Comparison of ENCODE assay signal across 31 mouse cellular contexts in genomic region chr5:21651885-21652612, GRCm38 (mm10). TPM values are rescaled to one million over a fixed set of nuclear protein-coding genes. Genes with fewer than 3 reads are reported as not detected.
DNase-seq lines count a peak whose midpoint lies in the region; ATAC-seq and TF ChIP-seq lines count a peak whose summit lies in the region.
"Had no signal": no experiment of that assay in that cellular context is flagged by ENCODE, and none has a peak within 500 bp of the region (broad histone marks: within the 10 kb centered on the region; RNA-seq: fewer than 3 reads in every experiment).

No protein-coding gene starts in this region.

- H3K27ac ChIP-seq in limb, embryonic 11.5 days (replicated peaks; ENCODE audit: low read depth, low read length), result no peak overlapping the region
- H3K27ac ChIP-seq in limb, embryonic 10.5 days, result no peak overlapping the region
- H3K27ac ChIP-seq in limb, embryonic 12.5 days, result no peak overlapping the region
- no peak overlapping the region for H3K27ac ChIP-seq in gastrocnemius, adult 2 months
- H3K27ac ChIP-seq: forebrain, embryonic 13.5 days; hindbrain, embryonic 10.5 days; hindbrain, postnatal 0 days; intestine, embryonic 15.5 days; liver, embryonic 13.5 days; lung, embryonic 15.5 days; macrophage; midbrain, embryonic 15.5 days; neural tube, embryonic 15.5 days; stomach, embryonic 15.5 days had no signal

- peak; percentile 81 for ATAC-seq in limb, embryonic 11.5 days (ENCODE audit: insufficient number of reproducible peaks, low FRiP score, low TSS enrichment, low read depth)
- ATAC-seq in limb, embryonic 12.5 days (ENCODE audit: insufficient number of reproducible peaks, insufficient read depth, low FRiP score, low TSS enrichment, low read depth), result peak; percentile 80
- ATAC-seq: forebrain, embryonic 13.5 days; hindbrain, postnatal 0 days; intestine, embryonic 15.5 days; midbrain, embryonic 15.5 days had no signal

- no peaks in the 10 kb centered on the region for H3K9me3 ChIP-seq in limb, embryonic 11.5 days (ENCODE audit: control insufficient read depth, low read length)
- no peaks in the 10 kb centered on the region for H3K9me3 ChIP-seq in limb, embryonic 10.5 days (replicated peaks)
- H3K9me3 ChIP-seq in limb, embryonic 12.5 days, result no peaks in the 10 kb centered on the region
- H3K9me3 ChIP-seq: forebrain, embryonic 13.5 days; hindbrain, embryonic 10.5 days; intestine, embryonic 15.5 days; liver, embryonic 13.5 days; lung, embryonic 15.5 days; midbrain, embryonic 15.5 days; neural tube, embryonic 15.5 days; stomach, embryonic 15.5 days had no signal

- H3K36me3 ChIP-seq in limb, embryonic 11.5 days (ENCODE audit: control insufficient read depth, insufficient read depth, low read length), result peaks cover 21% of the 10 kb centered on the region; the same call in 1 of the 2 replicates
- peaks cover 82% of the 10 kb centered on the region for H3K36me3 ChIP-seq in limb, embryonic 10.5 days
- peaks cover 77% of the 10 kb centered on the region for H3K36me3 ChIP-seq in limb, embryonic 12.5 days

- no peak overlapping the region for H3K4me2 ChIP-seq in limb, embryonic 11.5 days (ENCODE audit: low read depth, severe bottlenecking)
- H3K4me2 ChIP-seq in limb, embryonic 12.5 days, result no peak overlapping the region
- H3K4me2 ChIP-seq: forebrain, embryonic 13.5 days; intestine, embryonic 15.5 days; liver, embryonic 13.5 days; lung, embryonic 15.5 days; midbrain, embryonic 15.5 days; neural tube, embryonic 15.5 days; stomach, embryonic 15.5 days had no signal

- no peak overlapping the region for H3K4me3 ChIP-seq in limb, embryonic 11.5 days (ENCODE audit: low read depth, low read length)
- H3K4me3 ChIP-seq in limb, embryonic 10.5 days, result no peak overlapping the region
- H3K4me3 ChIP-seq in limb, embryonic 12.5 days (replicated peaks), result no peak overlapping the region
- H3K4me3 ChIP-seq in gastrocnemius, adult 2 months, result no peak overlapping the region
- H3K4me3 ChIP-seq: erythroblast, embryonic 14.5 days; forebrain, embryonic 13.5 days; hindbrain, embryonic 10.5 days; intestine, embryonic 15.5 days; liver, embryonic 13.5 days; lung, embryonic 15.5 days; midbrain, embryonic 15.5 days; neural tube, embryonic 15.5 days; stomach, embryonic 15.5 days had no signal

- DNase-seq in heart, adult 11 months, result peak; percentile 35
- DNase-seq in heart, postnatal 25 days (ENCODE audit: low spot score), result no peak
- DNase-seq in limb, embryonic 11.5 days (ENCODE audit: low spot score), result peak; percentile 41
- DNase-seq in limb, embryonic 10.5 days (ENCODE audit: low spot score), result no peak
- DNase-seq in ES-CJ7 (ENCODE audit: low read depth, low spot score) (peak; percentile 53), liver (no peak)
- no peak for DNase-seq in gastrocnemius, adult 2 months
- DNase-seq: adrenal gland, adult 8-10 months; cerebellum, adult 2 months; cerebellum, postnatal 14 days; gastrocnemius, postnatal 14 days; kidney, adult 2 months; kidney, postnatal 36 days; left cerebral cortex, postnatal 4 days; liver, embryonic 13.5 days; retina, postnatal 1 day; right cerebral cortex, postnatal 14 days; thymus, postnatal 14 days had no signal

- no peak for TF ChIP-seq CTCF in gastrocnemius, adult 2 months (IDR thresholded peaks at IDR 0.05)

- intact Hi-C loops in heart, postnatal 25 days (cut with DNase I), result no loop called here
- intact Hi-C loops in gastrocnemius, adult 2 months (cut with DNase I), result no loop called here

- H3K27me3 ChIP-seq in limb, embryonic 11.5 days (ENCODE audit: control insufficient read depth, insufficient read depth, low read length), result no peaks in the 10 kb centered on the region
- H3K27me3 ChIP-seq in limb, embryonic 10.5 days (ENCODE audit: low read depth, poor library complexity, severe bottlenecking), result no peaks in the 10 kb centered on the region
- no peaks in the 10 kb centered on the region for H3K27me3 ChIP-seq in limb, embryonic 12.5 days
- H3K27me3 ChIP-seq: forebrain, embryonic 13.5 days; intestine, embryonic 15.5 days; liver, embryonic 13.5 days; lung, embryonic 15.5 days; midbrain, embryonic 15.5 days; neural tube, embryonic 15.5 days; stomach, embryonic 15.5 days had no signal

- 71% methylated on average over 7 of the region's 7 CpGs for WGBS in limb, embryonic 11.5 days
- 85% methylated on average over 7 of the region's 7 CpGs for WGBS in limb, embryonic 10.5 days
- WGBS in limb, embryonic 12.5 days, result 70% methylated on average over 7 of the region's 7 CpGs

- H3K9ac ChIP-seq in limb, embryonic 11.5 days (ENCODE audit: low read length), result no peak overlapping the region
- no peak overlapping the region for H3K9ac ChIP-seq in limb, embryonic 12.5 days (replicated peaks)
- H3K9ac ChIP-seq: forebrain, embryonic 13.5 days; intestine, embryonic 15.5 days; liver, embryonic 13.5 days; lung, embryonic 15.5 days; midbrain, embryonic 15.5 days; neural tube, embryonic 15.5 days; stomach, embryonic 15.5 days had no signal

- H3K4me1 ChIP-seq in limb, embryonic 11.5 days (ENCODE audit: control insufficient read depth, insufficient read depth, low read length), result no peaks in the 10 kb centered on the region
- peaks cover 4% of the 10 kb centered on the region for H3K4me1 ChIP-seq in limb, embryonic 10.5 days
- peaks cover 5% of the 10 kb centered on the region for H3K4me1 ChIP-seq in limb, embryonic 12.5 days (replicated peaks)
- H3K4me1 ChIP-seq: stomach, embryonic 15.5 days had no signal

RNA-seq across cellular contexts. Expression of gene Armc10, which starts 6.4 kb away (rescaled TPM):
- 1 to 10 TPM; 6.6 to 7.8 TPM for total RNA-seq in heart, postnatal 25 days (2021)
- polyA plus RNA-seq in limb, embryonic 11.5 days (2014; fragmentation: Nextera tagmentation; extraction: Ambion mirVana), result 75.3 and 91.9 TPM in 2 replicates
- 50.3 and 61.9 TPM in 2 replicates for polyA plus RNA-seq in limb, embryonic 10.5 days (2016; fragmentation: Nextera tagmentation; extraction: Ambion mirVana)
- polyA plus RNA-seq in limb, embryonic 12.5 days (2016; fragmentation: Nextera tagmentation; extraction: Ambion mirVana), result 60.9 and 62.0 TPM in 2 replicates
- 1 to 10 TPM; 3.5 to 4.1 TPM for total RNA-seq in gastrocnemius, adult 2 months (2021)

RNA-seq across cellular contexts. Expression of gene Fbxl13, which starts 6.6 kb away (rescaled TPM):
- total RNA-seq in heart, postnatal 25 days (2021), result not detected
- 0.12 TPM in 1 of 2 replicates, not detected in the other for polyA plus RNA-seq in limb, embryonic 11.5 days (2014; fragmentation: Nextera tagmentation; extraction: Ambion mirVana)
- 0.15 TPM in 1 of 2 replicates, not detected in the other for polyA plus RNA-seq in limb, embryonic 10.5 days (2016; fragmentation: Nextera tagmentation; extraction: Ambion mirVana)
- polyA plus RNA-seq in limb, embryonic 12.5 days (2016; fragmentation: Nextera tagmentation; extraction: Ambion mirVana), result 0.13 and 0.26 TPM in 2 replicates
- total RNA-seq in gastrocnemius, adult 2 months (2021), result under 1 TPM in 1 of 2 experiments, not detected in 1; 0.13 TPM
- total RNA-seq: granulocyte monocyte progenitor cell, adult 5-6 weeks had no signal
- polyA plus RNA-seq: erythroblast, embryonic 14.5 days; macrophage; small intestine, adult 2 months had no signal

RNA-seq across cellular contexts. Expression of gene Napepld, which starts 49.1 kb away (rescaled TPM):
- total RNA-seq in heart, postnatal 25 days (2021), result 1 to 10 TPM; 4.5 to 5.4 TPM
- polyA plus RNA-seq in limb, embryonic 11.5 days (2014; fragmentation: Nextera tagmentation; extraction: Ambion mirVana), result 4.5 and 5.0 TPM in 2 replicates
- 2.8 TPM in 2 replicates for polyA plus RNA-seq in limb, embryonic 10.5 days (2016; fragmentation: Nextera tagmentation; extraction: Ambion mirVana)
- 2.8 and 3.2 TPM in 2 replicates for polyA plus RNA-seq in limb, embryonic 12.5 days (2016; fragmentation: Nextera tagmentation; extraction: Ambion mirVana)
- 10 to 100 TPM in 1 of 2 experiments, 1 to 10 TPM in 1; 9.2 to 11.3 TPM for total RNA-seq in gastrocnemius, adult 2 months (2021)

Comparison
In these comparisons a context has a peak if more than half of its experiments do, and no peak if none do; other contexts are left out.
1. DNase-seq: peak in heart, adult 11 months (single experiment), limb, embryonic 11.5 days (single experiment) and ES-CJ7 (single experiment); none in heart, postnatal 25 days (single experiment), limb, embryonic 10.5 days (single experiment), gastrocnemius, adult 2 months (single experiment) and liver (single experiment).